Mouse (Mus musculus) gastrocnemius, adult 2 months (tissue): ENCODE data around the gene Olfr635. TPM values are rescaled to one million over a fixed set of nuclear protein-coding genes. Genes with fewer than 3 reads are reported as not detected.
"Not testable (repeated sequence)": the region's sequence is repeated elsewhere in the genome, so short reads cannot be mapped to it uniquely, and the experiment has no call there.

ENCODE experiments used
- DNase-seq: peaks from one replicate; pipeline ENCODE4 v3.0.0; 2022
- H3K27ac ChIP-seq: fragments of 200-600 bp; 2 replicates; pipeline ENCODE4 v1.8.1; 2022; ENCODE audit warnings: mild to moderate bottlenecking
- H3K4me3 ChIP-seq: fragments of 200-600 bp; 2 replicates; pipeline ENCODE4 v1.8.1; 2022; ENCODE audit warnings: mild to moderate bottlenecking, moderate library complexity
- CTCF ChIP-seq: fragments of 200-600 bp; IDR thresholded peaks from 2 replicates; pipeline ENCODE4 v1.8.1; 2022; ENCODE audit warnings: antibody characterized with exemption, mild to moderate bottlenecking, moderate library complexity
- intact Hi-C: fragments of 180-260 bp; cut with DNase I; formaldehyde crosslinking; loops from one replicate; pipeline ENCODE4 v1.15.1; 2025
- long read RNA-seq, 2 experiments: library from polyadenylated mRNA; stranded (forward); transcript quantifications; one replicate each; pipeline ENCODE4 v2.0.0; 2021
- total RNA-seq, 2 experiments: library from RNA; stranded (reverse); gene quantifications; 2 replicates each; pipeline ENCODE4 v1.2.3; 2021

The Olfr635 gene
- not detected for total RNA-seq
- long read RNA-seq, experiment 1 = 0 reads
- long read RNA-seq, experiment 2 = 0 reads

DNA sequence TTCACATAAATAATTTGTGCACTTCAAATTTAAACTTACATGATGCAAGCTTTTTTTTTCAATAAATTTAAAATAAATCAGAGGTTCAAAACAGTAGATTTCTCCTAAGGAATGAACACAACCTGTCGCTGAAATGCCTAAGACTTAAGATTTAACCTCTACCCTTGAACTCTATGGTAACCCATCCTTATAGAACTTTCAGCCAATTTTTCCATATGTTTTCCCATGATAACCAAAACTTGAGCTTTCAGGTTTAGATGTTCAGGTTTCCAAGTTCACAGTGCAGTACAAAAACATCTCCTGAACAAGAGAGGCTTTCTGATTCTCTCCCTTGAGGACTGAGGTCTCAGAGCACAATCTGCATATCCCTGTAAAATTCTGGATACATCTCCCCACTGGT is at the start of gene Olfr635:
Olfr635 (plus strand) TSS at position 301 of the 400 bp plus-strand sequence.
- Histone ChIP-seq H3K27ac (no peak within 1 kb of the TSS), H3K4me3 (no peak within 1 kb of the TSS)
- no peak for TF ChIP-seq CTCF
- intact Hi-C loops = no loop called here
- DNase-seq = no peak

GRCm38 (mm10) chr7:103928525-103928924 is 42.4 kb upstream of the Olfr635 start, which contains the start of gene Olfr631:
Olfr631 (plus strand) TSS chr7:103928825.
- Histone ChIP-seq H3K27ac (no peak within 1 kb of the TSS), H3K4me3 (no peak within 1 kb of the TSS)
- intact Hi-C loops = no loop called here
- no peak for DNase-seq
- TF ChIP-seq CTCF = no peak

DNA sequence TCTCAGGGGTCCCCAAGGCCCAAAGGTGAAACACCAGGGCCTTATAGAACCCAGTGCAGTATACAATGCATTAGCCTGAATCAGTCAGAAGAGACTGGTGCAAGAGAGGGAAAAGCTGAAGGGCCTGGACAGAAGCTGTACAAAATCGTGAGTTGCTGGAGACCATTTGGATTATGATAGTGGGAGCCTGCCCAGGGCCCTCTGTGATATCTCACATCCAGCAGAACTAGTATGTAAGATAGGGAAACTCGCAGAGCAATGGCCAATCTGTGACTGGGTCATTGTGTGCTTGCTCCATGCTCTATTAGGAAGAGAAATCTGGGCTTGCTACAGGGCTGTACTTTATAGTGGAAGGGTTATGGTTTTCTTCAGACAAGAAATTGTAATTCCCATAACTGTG is 36.7 kb upstream of the Olfr635 start, which contains the start of gene Olfr632:
Olfr632 (plus strand) TSS at position 84 of the 400 bp plus-strand sequence.
- DNase-seq = no peak
- intact Hi-C loops = no loop called here
- H3K27ac ChIP-seq = no peak within 1 kb of the TSS
- H3K4me3 ChIP-seq = no peak within 1 kb of the TSS
- TF ChIP-seq CTCF = no peak

- DNase-seq = no peak
- intact Hi-C loops = no loop called here
Measured at GRCm38 (mm10) chr7:103942730-103943129, 28.2 kb upstream of the Olfr635 start.

DNA sequence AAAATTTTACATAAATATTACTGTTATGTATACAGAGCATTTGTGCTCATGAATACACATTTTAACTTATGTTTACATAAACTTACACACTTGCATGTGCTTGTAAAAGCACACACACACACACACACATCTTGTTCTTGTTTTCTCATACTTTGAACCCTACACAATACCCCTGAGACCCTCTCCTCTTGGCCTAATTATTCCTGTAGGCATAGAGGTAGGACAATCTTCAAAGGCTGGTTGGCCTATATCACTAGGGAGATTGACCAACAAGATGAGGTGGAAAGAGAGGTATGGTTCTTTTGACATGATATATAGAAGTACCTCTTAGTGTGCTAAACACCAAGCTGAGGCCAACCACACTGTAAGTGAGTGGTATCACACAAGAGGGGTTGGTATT is 26.8 kb upstream of the Olfr635 start, which contains the start of gene Olfr633:
Olfr633 (plus strand) TSS at position 301 of the 400 bp plus-strand sequence.
- intact Hi-C loops = no loop called here

More at GRCm38 (mm10) chr7:103942730-103943129, 28.2 kb upstream of the Olfr635 start:
- Histone ChIP-seq H3K4me3 (no peak overlapping the region), H3K27ac (no peak overlapping the region)
- peak; percentile 49 for TF ChIP-seq CTCF

GRCm38 (mm10) chr7:103966873-103967272 is 4.1 kb upstream of the Olfr635 start:
- intact Hi-C loops, H3K4me3 ChIP-seq, H3K27ac ChIP-seq, DNase-seq: not testable (repeated sequence)

More for the DNA sequence above, 26.8 kb upstream of the Olfr635 start, which contains the start of gene Olfr633:
- Histone ChIP-seq H3K4me3 (no peak within 1 kb of the TSS), H3K27ac (no peak within 1 kb of the TSS)
- no peak for DNase-seq
- TF ChIP-seq CTCF = no peak

DNA sequence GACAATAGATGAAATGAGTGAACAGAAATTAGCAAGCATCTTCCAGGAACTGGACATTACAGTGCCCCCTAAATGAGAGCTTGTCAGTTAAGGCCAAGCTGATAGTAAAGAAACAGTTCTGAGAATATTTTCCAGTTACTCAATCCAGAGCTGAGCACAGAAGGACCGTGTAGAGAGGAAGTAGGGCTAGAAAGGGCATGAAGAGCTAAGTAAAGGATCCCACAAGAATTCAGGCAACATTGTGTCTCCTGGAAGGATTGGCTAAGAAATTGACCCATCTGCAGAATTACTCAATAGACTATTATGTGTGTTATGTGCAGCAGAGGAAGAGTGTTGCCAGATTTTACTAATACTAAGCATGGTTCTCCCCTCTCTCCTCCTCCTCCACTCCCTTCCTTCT is 830 bp downstream of the Olfr635 start:
- no peak overlapping the region for H3K27ac ChIP-seq
- intact Hi-C loops = no loop called here
- no peak for TF ChIP-seq CTCF
- no peak for DNase-seq
- H3K4me3 ChIP-seq = no peak overlapping the region

- intact Hi-C loops = no loop called here
- Histone ChIP-seq H3K4me3 (no peak within 1 kb of the TSS), H3K27ac (no peak within 1 kb of the TSS)
- DNase-seq = no peak
- TF ChIP-seq CTCF = no peak
Measured at GRCm38 (mm10) chr7:103998446-103998845, 27.5 kb downstream of the Olfr635 start, which contains the start of gene Olfr638. Olfr638 (plus strand) TSS chr7:103998746.

DNA sequence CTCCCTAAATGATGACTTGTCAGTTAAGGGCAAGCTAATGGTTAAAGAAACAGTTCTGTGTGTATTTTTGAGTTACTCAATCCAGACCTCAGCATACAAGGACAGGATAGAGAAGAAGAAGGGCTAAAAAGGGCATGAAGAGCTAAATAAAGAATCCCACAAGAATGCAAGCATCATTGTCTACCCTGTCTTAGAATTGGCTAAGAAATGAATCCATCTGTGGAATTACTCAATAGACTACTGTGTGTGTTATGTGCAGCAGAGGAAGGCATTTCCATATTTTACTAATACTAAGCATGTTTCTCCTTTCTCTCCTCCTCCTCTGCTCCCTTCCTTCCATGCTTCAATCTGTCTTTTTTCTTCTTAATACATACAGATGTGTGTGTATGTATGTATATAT is 28.2 kb downstream of the Olfr635 start:
- DNase-seq = no peak
- intact Hi-C loops = no loop called here
- H3K27ac ChIP-seq = no peak overlapping the region
- H3K4me3 ChIP-seq = no peak overlapping the region
- TF ChIP-seq CTCF = no peak

DNA sequence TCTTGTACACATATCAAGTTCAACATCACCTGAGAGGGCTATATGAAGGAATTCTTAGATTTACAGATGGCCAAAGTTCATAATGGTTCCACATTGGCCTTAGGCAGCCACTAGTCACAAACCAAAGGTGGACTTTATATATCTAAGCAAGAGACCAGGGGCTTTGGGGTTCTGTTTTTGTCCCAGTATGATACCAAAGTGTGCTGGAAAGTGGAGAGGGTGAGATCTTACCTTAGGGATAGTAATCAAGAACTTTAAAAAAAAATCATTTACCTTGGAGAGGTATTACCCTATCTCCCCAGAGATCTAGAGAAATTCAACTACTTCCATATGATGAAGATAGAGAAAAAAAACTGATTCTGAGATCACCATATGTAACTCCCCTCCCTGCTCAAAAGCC is 46.3 kb downstream of the Olfr635 start, which contains the start of gene Olfr639:
Olfr639 (minus strand) TSS at position 101 of the 400 bp plus-strand sequence.
- TF ChIP-seq CTCF = no peak
- H3K27ac ChIP-seq = no peak within 1 kb of the TSS

DNA sequence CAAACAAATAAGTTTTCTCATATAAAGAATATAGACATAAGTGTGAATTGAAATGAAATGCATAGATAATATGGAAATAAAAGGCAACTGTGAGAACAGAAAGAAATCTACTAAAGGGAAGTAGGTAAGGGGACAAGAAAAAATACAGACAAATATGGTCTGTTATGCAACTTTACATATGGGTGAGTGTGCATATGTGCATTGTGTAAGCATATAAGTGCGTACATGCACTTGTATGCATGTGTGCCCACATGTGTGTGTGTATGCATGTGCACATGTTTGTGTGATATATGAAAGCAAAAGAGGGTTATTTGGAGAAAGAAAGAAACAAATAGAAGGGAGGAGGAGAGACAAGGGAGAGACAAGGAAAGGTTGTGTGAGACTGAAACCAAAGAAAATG is 48.0 kb downstream of the Olfr635 start:
- intact Hi-C loops = no loop called here
- Histone ChIP-seq H3K27ac (no peak overlapping the region), H3K4me3 (no peak overlapping the region)
- no peak for TF ChIP-seq CTCF
- DNase-seq = no peak

More for the DNA sequence above, 46.3 kb downstream of the Olfr635 start, which contains the start of gene Olfr639:
- DNase-seq = no peak
- H3K4me3 ChIP-seq = no peak within 1 kb of the TSS
- intact Hi-C loops = no loop called here

DNA sequence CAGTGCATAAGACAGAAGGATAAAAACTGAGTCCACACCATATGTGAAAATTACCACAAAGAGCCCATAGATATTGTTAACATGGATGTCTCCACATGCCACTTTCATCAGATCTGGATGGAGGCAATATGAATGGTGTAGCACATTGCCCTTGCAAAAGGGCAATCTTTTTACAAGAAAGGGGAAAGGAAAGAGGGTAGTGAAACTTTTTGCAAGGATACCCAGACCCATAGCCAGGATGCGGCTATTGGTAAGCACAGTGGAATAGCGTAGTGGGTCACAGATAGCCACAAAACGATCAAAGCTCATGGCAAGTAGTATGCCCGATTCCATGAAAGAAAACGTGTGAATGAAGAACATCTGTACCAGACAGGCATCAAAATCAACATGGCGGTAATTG is 50.7 kb downstream of the Olfr635 start:
- H3K4me3 ChIP-seq = no peak overlapping the region
- H3K27ac ChIP-seq = no peak overlapping the region
- no peak for DNase-seq
- no peak for TF ChIP-seq CTCF
- intact Hi-C loops = no loop called here

DNA sequence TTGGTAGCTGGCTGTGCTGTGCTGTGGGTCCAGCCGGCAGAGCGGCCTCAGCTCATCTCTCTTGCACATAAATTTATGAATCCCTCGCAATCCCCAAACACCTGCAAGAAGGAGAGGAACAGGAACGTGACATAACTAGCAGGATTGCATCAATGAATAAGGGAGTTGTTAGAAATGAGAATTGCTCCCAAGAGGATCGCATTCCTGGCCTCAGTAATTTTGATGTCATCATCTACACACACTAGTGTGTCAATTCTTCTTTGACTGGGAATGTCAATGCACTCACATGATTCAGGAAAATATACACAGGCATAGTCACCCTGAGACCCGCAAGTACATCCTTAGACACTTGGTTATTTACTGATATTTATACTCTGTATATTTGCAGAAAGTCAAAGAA is 54.5 kb downstream of the Olfr635 start, which contains the start of gene Olfr640:
Olfr640 (minus strand) TSS at position 101 of the 400 bp plus-strand sequence.
- intact Hi-C loops = no loop called here
- Histone ChIP-seq H3K27ac (no peak within 1 kb of the TSS), H3K4me3 (no peak within 1 kb of the TSS)
- DNase-seq = no peak
- no peak for TF ChIP-seq CTCF

DNA sequence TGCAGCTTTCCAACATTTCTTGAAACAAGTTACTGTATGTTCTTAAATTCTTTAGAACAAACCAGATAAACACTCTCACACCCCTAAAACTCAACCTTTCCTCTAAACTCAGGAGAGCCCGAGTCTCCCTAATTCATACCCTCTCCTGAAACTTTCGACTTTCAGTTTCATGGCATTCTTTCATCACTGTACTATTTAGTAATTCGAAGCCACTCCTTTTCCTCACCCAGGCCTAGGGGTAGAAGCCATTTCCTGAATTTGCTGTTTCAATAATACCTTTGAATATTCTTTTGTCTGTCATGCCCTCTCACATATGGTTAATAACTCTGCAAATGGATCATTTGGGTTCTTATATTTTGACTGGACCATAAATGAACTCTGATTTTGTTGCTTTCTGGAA is 56.0 kb downstream of the Olfr635 start:
- Histone ChIP-seq H3K4me3 (no peak overlapping the region), H3K27ac (no peak overlapping the region)
- DNase-seq = no peak
- no peak for TF ChIP-seq CTCF
- intact Hi-C loops = no loop called here
